Mouse (Mus musculus): ENCODE results near the gene Muc1. TPM values are rescaled to one million over a fixed set of nuclear protein-coding genes. Genes with fewer than 3 reads are reported as not detected.

Muc1 gene
- polyA plus RNA-seq, 1 experiment from 2014 or later: 10.3 TPM

DNA sequence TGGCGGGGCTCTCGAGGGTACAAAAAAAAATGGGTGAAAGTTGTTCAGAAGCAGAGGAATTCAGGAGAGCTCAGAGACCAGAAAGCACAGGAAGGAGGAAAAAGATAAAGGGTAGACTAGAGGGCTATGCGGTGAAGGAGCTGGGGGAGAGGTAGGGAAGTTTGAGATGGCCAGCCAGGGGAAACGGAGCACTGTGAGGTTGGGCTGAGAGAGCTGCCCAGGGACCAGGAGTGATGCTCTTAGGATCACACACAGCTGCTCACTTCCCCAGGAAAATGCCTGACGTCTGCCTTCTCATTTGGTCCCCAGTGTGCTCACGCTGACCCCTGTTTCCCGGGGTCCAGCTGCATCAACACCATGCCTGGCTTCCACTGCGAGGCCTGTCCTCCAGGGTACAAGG, 9.3 kb upstream of the Muc1 start:
- TF ChIP-seq CTCF (IDR thresholded peaks at IDR 0.05): no peak
- in situ Hi-C loops (cut with MboI; ENCODE audit: low pct_unique_long_range_greater_than_20kb): loop anchor here (5.0 to 25.0 kb wide), 2 partner anchors 132 to 532 kb away; partner anchors contain the start of gene Khdc4
- ChIA-PET POLR2A (no interaction called here), CTCF (no interaction called here)
- H3K27me3 ChIP-seq: no peaks in the 10 kb centered on the region
- DNase-seq (ENCODE audit: low read depth, low spot score): no peak
- ATAC-seq: no peak

DNA sequence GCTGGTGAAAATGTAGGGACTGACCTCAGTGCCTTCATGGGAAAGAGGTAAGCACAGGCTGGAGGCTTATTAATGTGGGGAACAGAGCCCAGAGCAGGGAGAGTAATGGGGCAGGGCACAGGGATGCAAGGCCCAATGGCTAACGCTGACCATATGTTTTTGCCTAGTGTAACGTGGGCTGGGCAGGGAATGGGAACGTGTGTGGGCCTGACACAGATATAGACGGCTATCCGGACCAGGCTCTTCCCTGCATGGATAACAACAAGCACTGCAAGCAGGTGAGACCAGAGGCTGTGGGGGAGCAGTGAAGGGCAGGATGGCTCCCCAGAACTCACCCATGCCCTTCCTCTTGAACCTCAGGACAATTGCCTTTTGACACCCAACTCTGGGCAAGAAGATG, 7.7 kb upstream of the Muc1 start:
- H3K27me3 ChIP-seq: no peaks in the 10 kb centered on the region
- in situ Hi-C loops (cut with MboI; ENCODE audit: low pct_unique_long_range_greater_than_20kb): loop anchor here (25.0 kb wide), 1 partner anchor 534 kb away; the partner anchor contains the start of gene Khdc4
- ChIA-PET CTCF (no interaction called here), POLR2A (no interaction called here)
- ATAC-seq (no peak), DNase-seq (ENCODE audit: low read depth, low spot score) (no peak)
- no peak for TF ChIP-seq CTCF (IDR thresholded peaks at IDR 0.05)

DNA sequence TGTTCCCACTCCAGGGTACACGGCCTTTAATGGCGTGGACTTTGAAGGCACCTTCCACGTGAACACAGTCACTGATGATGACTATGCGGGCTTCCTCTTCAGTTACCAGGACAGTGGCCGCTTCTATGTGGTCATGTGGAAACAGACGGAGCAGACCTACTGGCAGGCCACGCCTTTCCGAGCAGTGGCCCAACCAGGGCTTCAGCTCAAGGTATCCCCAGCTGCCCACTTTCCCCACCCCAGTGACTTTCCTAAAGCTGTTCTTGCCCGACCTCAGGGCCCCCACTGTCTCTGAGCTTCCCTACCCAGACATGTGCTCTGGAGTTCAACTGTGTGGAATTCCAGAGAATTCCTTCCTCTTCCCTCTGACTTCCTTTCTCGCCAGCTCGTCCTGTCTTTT, 4.1 kb upstream of the Muc1 start:
- no peaks in the 10 kb centered on the region for H3K27me3 ChIP-seq
- ATAC-seq: no peak
- no peak for DNase-seq (ENCODE audit: low read depth, low spot score)
- CTCF ChIA-PET: interaction anchor here (0.5 to 1.2 kb wide), 3 partner anchors 8 to 103 kb away, joined by 3 read pairs; no protein-coding TSS in a partner anchor
- TF ChIP-seq CTCF (IDR thresholded peaks at IDR 0.05): no peak
- POLR2A ChIA-PET: no interaction called here
- in situ Hi-C loops (cut with MboI; ENCODE audit: low pct_unique_long_range_greater_than_20kb): loop anchor here (25.0 kb wide), 1 partner anchor 537 kb away; the partner anchor contains the start of gene Khdc4

DNA sequence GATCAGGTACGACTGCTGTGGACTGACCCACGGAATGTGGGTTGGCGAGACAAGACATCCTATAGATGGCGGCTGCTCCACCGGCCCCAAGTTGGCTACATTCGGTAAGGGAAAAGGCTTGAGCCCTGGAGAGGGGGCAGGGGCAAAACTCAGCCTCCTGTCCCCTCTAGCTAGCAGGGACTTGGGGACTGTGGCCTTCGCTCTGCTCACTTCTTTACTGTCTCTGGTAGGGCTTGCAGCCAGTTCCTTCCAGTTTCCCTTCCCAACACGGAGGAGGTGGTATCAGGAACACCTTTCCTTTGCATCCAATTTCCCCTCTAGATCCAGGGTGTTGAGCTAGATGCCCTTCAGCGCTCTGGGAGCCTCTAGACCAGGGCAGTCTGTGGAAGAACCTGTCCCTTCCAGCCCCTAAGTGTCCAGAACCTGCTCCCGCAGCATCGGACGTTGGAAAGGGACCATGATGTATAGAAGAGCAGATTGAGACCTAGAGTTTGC, 3.5 kb upstream of the Muc1 start:
- CTCF ChIA-PET: interaction anchor here (0.5 to 1.6 kb wide), 4 partner anchors 9 to 138 kb away, joined by 3 read pairs; no protein-coding TSS in a partner anchor
- no peak for ATAC-seq

DNA sequence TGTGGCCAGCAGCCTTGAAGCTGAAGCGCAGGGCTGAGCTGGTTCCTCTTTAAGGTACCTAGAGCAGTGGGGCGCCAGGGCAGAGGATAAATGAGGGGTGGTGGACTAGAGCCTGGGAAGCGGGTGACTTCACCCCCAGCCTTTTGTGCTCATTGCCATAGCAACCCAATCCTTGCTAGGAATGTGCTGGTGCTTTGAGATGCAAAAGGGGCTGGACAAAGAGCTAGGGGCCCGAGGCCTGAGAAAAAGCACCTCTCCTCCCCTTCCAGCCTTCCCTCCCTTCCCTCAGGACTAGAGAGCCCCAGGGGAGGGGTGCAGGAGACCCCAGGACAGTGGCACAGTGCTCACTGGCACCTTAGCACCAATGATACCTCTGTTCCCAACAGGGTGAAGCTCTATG, 2.9 kb upstream of the Muc1 start:
- no peak for TF ChIP-seq CTCF (IDR thresholded peaks at IDR 0.05)
- in situ Hi-C loops (cut with MboI; ENCODE audit: low pct_unique_long_range_greater_than_20kb): no loop called here

More for the DNA sequence above, 3.5 kb upstream of the Muc1 start:
- POLR2A ChIA-PET: no interaction called here
- no peak for TF ChIP-seq CTCF (IDR thresholded peaks at IDR 0.05)
- H3K27me3 ChIP-seq: no peaks in the 10 kb centered on the region
- no peak for DNase-seq (ENCODE audit: low read depth, low spot score)
- in situ Hi-C loops (cut with MboI; ENCODE audit: low pct_unique_long_range_greater_than_20kb): no loop called here

DNA sequence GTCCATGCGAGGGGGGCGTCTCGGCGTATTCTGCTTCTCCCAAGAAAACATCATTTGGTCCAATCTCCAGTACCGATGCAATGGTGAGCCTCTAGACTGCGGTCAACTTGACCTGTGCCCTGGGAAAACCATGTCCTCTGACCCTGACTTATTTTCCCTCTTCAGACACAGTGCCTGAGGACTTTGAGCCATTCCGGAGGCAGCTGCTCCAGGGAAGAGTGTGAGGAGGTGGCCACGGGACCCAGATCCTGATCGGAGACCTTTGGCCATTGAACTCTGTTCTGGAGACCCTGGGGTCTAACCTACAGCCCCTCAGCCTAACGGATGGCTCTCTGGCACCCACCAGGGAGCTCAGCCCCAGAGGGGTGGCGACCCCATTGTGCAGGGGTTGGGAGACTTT, 2.5 kb upstream of the Muc1 start:
- CTCF ChIA-PET: interaction anchor here (1.3 to 1.6 kb wide), 3 partner anchors 11 to 139 kb away, joined by 3 to 6 read pairs (median 3); partner anchors contain the start of gene Thbs3

More for the DNA sequence above, 2.9 kb upstream of the Muc1 start:
- H3K27me3 ChIP-seq: no peaks in the 10 kb centered on the region
- ATAC-seq: no peak
- ChIA-PET CTCF (interaction anchor here (1.3 to 1.6 kb wide), 3 partner anchors 10 to 139 kb away, joined by 3 to 6 read pairs (median 3); partner anchors contain the start of gene Thbs3), POLR2A (no interaction called here)
- DNase-seq (ENCODE audit: low read depth, low spot score): no peak

DNA sequence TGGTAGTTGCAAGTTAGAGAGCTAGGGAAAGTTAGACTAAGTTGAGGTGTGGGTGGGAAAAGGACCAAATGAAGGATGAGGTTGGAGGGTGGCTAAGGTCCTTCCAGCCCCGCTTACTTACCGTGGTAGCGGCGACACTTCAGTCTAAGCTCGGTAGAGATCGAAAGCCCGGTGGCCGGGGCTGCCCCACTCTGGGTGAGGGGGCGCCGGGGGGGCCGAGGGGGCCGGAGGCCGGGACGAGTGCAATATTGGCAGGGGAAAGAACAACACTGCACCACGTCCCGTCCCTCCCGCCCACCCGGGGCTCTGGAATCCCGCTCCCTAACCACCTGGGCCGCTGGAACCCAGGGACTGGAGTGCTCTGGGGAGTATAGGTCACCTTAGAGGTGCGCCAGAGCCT, 2.0 kb upstream of the Muc1 start, which contains the start of gene Mtx1:
Mtx1 (minus strand) TSS at position 189 of the 400 bp plus-strand sequence.
- H3K27me3 ChIP-seq: no peaks in the 10 kb centered on the region
- no peak for ATAC-seq
- ChIA-PET POLR2A (no interaction called here), CTCF (interaction anchor here (1.3 to 1.5 kb wide), 3 partner anchors 11 to 126 kb away, joined by 3 to 6 read pairs (median 4); partner anchors contain the start of genes Fdps, Gm43738 and Thbs3)
- in situ Hi-C loops (cut with MboI; ENCODE audit: low pct_unique_long_range_greater_than_20kb): no loop called here
- no peak for TF ChIP-seq CTCF (IDR thresholded peaks at IDR 0.05)
- no peak for DNase-seq (ENCODE audit: low read depth, low spot score)

More for the DNA sequence above, 2.5 kb upstream of the Muc1 start:
- in situ Hi-C loops (cut with MboI; ENCODE audit: low pct_unique_long_range_greater_than_20kb): no loop called here
- DNase-seq (ENCODE audit: low read depth, low spot score) (no peak), ATAC-seq (no peak)
- H3K27me3 ChIP-seq: no peaks in the 10 kb centered on the region
- no peak for TF ChIP-seq CTCF (IDR thresholded peaks at IDR 0.05)
- POLR2A ChIA-PET: no interaction called here

DNA sequence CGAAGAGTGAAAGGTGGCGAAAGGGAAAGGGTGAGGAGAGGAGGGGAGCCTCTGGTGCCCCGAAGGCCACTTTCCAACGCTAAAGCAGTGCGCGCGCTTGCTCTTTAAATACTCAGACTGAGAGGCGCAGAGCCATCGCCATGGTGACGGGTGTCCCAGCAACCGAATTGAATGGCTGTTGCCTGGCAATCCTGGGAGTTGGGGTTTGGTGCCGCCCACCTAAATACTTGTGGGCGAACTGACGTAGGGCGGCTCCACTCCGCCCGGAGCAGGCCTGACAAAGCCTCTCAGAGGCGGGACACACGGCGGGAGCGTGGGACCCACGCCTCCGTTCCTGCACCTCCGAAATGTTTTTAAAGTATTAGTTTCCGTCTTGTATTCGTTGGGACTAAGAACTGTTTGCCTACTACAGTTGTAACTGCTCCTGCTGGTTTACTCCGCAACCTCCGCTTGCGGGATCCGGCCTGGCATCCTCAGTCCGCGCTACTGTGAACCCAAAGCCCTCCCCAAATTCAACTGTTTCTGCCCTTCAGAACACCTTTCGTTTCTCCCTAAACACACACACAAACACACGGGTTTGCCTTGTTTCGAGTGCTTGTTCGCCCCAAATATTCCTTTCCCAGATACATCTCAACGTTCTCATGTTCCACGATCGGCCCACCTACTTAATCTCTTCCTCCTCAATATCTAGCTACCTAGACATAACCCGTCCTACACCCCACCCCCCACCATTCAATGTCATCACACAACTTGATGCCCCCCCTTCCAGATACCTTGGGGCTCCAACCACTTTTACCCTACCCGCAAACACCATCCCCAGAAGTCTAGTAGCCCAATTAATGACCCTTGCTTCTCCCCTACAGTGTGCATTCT, 1.3 kb upstream of the Muc1 start:
- TF ChIP-seq CTCF (IDR thresholded peaks at IDR 0.05): no peak
- DNase-seq (ENCODE audit: low read depth, low spot score): peak; percentile 88
- H3K27me3 ChIP-seq: no peaks in the 10 kb centered on the region
- in situ Hi-C loops (cut with MboI; ENCODE audit: low pct_unique_long_range_greater_than_20kb): no loop called here
- CTCF ChIA-PET: interaction anchor here (1.3 to 1.5 kb wide), 3 partner anchors 12 to 126 kb away, joined by 3 to 6 read pairs (median 4); partner anchors contain the start of genes Fdps, Gm43738 and Thbs3
- POLR2A ChIA-PET: no interaction called here
- ATAC-seq: peak; percentile 55

DNA sequence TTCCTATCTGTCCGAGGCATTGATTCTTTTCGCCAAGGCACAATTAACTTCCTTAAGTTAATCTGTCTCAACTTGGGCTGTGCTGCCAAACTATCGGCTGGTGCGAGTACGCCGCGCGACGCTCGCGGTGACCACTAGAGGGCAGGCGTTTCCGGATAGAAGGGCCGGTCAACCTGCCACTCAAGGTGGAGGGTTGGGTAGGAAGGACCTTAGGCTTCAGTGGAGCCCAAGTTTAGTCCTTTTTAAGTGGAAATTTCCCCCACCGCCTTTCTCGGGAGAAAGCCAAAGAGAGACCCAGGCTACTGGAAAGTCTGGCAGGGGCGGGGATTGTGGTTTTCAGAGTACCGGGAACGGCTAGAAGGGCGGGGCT, 692 bp upstream of the Muc1 start:
- DNase-seq (ENCODE audit: low read depth, low spot score): no peak
- in situ Hi-C loops (cut with MboI; ENCODE audit: low pct_unique_long_range_greater_than_20kb): no loop called here
- ATAC-seq: peak; percentile 74
- POLR2A ChIA-PET: no interaction called here
- CTCF ChIA-PET: interaction anchor here (1.5 kb wide), 1 partner anchor 127 kb away, joined by 4 read pairs; the partner anchor contains the start of genes Fdps and Gm43738
- no peaks in the 10 kb centered on the region for H3K27me3 ChIP-seq
- TF ChIP-seq CTCF (IDR thresholded peaks at IDR 0.05): no peak

DNA sequence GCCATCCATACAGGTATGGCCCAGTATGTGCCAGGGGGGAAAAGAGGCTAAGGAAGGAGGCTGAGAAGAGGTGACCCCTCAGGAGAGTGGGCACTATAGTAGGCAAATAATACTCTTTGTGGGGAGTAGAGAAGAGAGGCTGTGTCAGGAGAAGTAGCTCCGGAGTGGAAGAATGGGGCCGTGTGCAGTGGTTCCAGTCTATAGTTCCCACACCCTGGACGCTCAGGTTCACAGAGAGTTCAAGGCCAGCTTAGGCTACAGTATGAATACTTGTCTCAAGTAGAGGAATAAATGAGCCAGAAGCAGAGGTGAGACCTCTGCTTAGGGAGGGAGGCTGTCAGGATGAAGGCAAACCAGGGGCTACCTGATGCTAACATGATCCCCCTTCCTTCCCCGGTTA, 419 bp downstream of the Muc1 start:
- no peaks in the 10 kb centered on the region for H3K27me3 ChIP-seq
- TF ChIP-seq CTCF (IDR thresholded peaks at IDR 0.05): no peak
- in situ Hi-C loops (cut with MboI; ENCODE audit: low pct_unique_long_range_greater_than_20kb): no loop called here
- POLR2A ChIA-PET: interaction anchor here (1.0 to 2.4 kb wide), 2 partner anchors 15 to 18 kb away, joined by 3 to 13 read pairs; no protein-coding TSS in a partner anchor
- DNase-seq (ENCODE audit: low read depth, low spot score) (no peak), ATAC-seq (no peak)
- CTCF ChIA-PET: interaction anchor here (1.0 to 4.7 kb wide), 2 partner anchors 14 to 79 kb away, joined by 4 to 51 read pairs; partner anchors contain the start of genes Krtcap2 and Trim46
